In the genomic region with DNA sequence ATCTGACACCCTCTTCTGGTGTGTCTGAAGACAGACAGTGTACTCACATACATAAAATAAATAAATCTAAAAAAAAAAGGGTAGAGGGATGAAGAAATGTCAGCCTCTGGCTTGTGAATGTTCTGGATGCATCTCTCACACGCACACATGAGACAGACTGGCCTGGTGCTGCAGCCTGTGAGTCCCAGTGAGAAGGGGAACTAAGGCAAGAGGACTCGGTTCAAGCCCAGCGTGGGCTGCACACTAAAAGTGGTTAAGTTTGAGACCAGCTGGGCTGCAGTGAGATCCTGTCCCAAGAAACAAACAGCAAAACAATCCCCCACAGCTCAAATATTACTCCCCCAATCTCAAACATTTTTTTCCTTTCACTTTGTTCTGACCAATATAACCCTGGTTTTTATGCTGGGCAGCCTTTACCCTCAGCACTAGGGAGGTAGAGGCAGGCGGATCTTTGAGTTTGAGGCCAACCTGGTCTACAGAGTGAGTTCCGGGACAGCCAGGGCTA, we compare ENCODE assay signal across 15 mouse cellular contexts. TPM values are rescaled to one million over a fixed set of nuclear protein-coding genes. Genes with fewer than 3 reads are reported as not detected.
A peak's percentile ranks its signal among the peaks of the same experiment; 100 is the strongest.
DNase-seq lines count a peak whose midpoint lies in the region; ATAC-seq and TF ChIP-seq lines count a peak whose summit lies in the region.
"Had no signal": no experiment of that assay in that cellular context is flagged by ENCODE, and none has a peak within 500 bp of the region (broad histone marks: within the 10 kb centered on the region; RNA-seq: fewer than 3 reads in every experiment).

No protein-coding gene starts in this region.

- no peak for TF ChIP-seq CTCF in forebrain, postnatal 0 days (IDR thresholded peaks at IDR 0.05; ENCODE audit: low read depth)
- TF ChIP-seq CTCF in stomach, postnatal 0 days (IDR thresholded peaks at IDR 0.05; ENCODE audit: low read depth), result no peak

- no peaks in the 10 kb centered on the region for H3K9me3 ChIP-seq in forebrain, embryonic 11.5 days (ENCODE audit: control insufficient read depth, low read length)
- no peaks in the 10 kb centered on the region for H3K9me3 ChIP-seq in forebrain, postnatal 0 days (ENCODE audit: low read length)
- no peaks in the 10 kb centered on the region for H3K9me3 ChIP-seq in neural tube, embryonic 15.5 days (replicated peaks)
- no peaks in the 10 kb centered on the region for H3K9me3 ChIP-seq in stomach, postnatal 0 days (ENCODE audit: control insufficient read depth, low read length)
- H3K9me3 ChIP-seq: limb, embryonic 15.5 days; midbrain, embryonic 15.5 days had no signal

- H3K4me1 ChIP-seq in forebrain, embryonic 11.5 days (replicated peaks; ENCODE audit: control insufficient read depth, insufficient read depth, low read length), result peaks cover 5% of the 10 kb centered on the region; the same call in 1 of the 2 replicates
- no peaks in the 10 kb centered on the region for H3K4me1 ChIP-seq in forebrain, postnatal 0 days (ENCODE audit: insufficient read depth)
- H3K4me1 ChIP-seq in neural tube, embryonic 15.5 days, result peaks cover 21% of the 10 kb centered on the region
- no peaks in the 10 kb centered on the region; the same call in 1 of the 2 replicates for H3K4me1 ChIP-seq in stomach, postnatal 0 days (replicated peaks; ENCODE audit: control insufficient read depth, insufficient read depth)

- no peak for TF ChIP-seq EP300 in stomach, postnatal 0 days (optimal IDR thresholded peaks at IDR 0.05)

- WGBS in forebrain, embryonic 11.5 days, result 91% methylated on average over 5 of the region's 5 CpGs
- WGBS in forebrain, postnatal 0 days, result 94% methylated on average over 5 of the region's 5 CpGs
- WGBS in neural tube, embryonic 15.5 days, result 91% methylated on average over 5 of the region's 5 CpGs
- 90% methylated on average over 5 of the region's 5 CpGs for WGBS in stomach, postnatal 0 days

- H3K9ac ChIP-seq in forebrain, embryonic 11.5 days (ENCODE audit: low read length), result no peak overlapping the region
- no peak overlapping the region for H3K9ac ChIP-seq in forebrain, postnatal 0 days
- no peak overlapping the region for H3K9ac ChIP-seq in neural tube, embryonic 15.5 days (replicated peaks)
- H3K9ac ChIP-seq in stomach, postnatal 0 days (ENCODE audit: low read length), result no peak overlapping the region
- H3K9ac ChIP-seq: limb, embryonic 15.5 days; lung, embryonic 14.5 days; midbrain, embryonic 15.5 days had no signal

- no peak for ATAC-seq in forebrain, embryonic 11.5 days (replicated peaks; ENCODE audit: low FRiP score)
- no peak for ATAC-seq in forebrain, postnatal 0 days
- ATAC-seq in neural tube, embryonic 15.5 days (ENCODE audit: low FRiP score), result no peak
- ATAC-seq in stomach, postnatal 0 days (ENCODE audit: low FRiP score, low TSS enrichment), result no peak
- ATAC-seq: forebrain, embryonic 14.5 days; midbrain, embryonic 15.5 days had no signal

- DNase-seq in forebrain, embryonic 11.5 days (ENCODE audit: low spot score), result peak; percentile 48
- no peak for DNase-seq in forebrain, postnatal 0 days
- peak; percentile 1 for DNase-seq in kidney, adult 11 months
- DNase-seq in kidney, postnatal 14 days, result no peak
- DNase-seq in neural tube, embryonic 10.5 days (ENCODE audit: extremely low spot score, low spot score), result peak; percentile 13
- DNase-seq in stomach, postnatal 0 days (ENCODE audit: low spot score), result peak; percentile 13
- DNase-seq in adrenal gland, postnatal 25 days, result no peak
- DNase-seq: adrenal gland, adult 2 months; heart, adult 18-20 months; lung, embryonic 14.5 days; thymus, postnatal 25 days had no signal

- no peaks in the 10 kb centered on the region for H3K27me3 ChIP-seq in forebrain, embryonic 11.5 days (ENCODE audit: control insufficient read depth, insufficient read depth, low read length)
- no peaks in the 10 kb centered on the region for H3K27me3 ChIP-seq in forebrain, postnatal 0 days (ENCODE audit: insufficient read depth, low read length)
- H3K27me3 ChIP-seq in neural tube, embryonic 15.5 days (replicated peaks), result no peaks in the 10 kb centered on the region
- H3K27me3 ChIP-seq in stomach, postnatal 0 days (ENCODE audit: control insufficient read depth, insufficient read depth, low read length), result no peaks in the 10 kb centered on the region
- H3K27me3 ChIP-seq: limb, embryonic 15.5 days; midbrain, embryonic 15.5 days had no signal

- H3K4me3 ChIP-seq in forebrain, embryonic 11.5 days (ENCODE audit: low read depth, low read length), result no peak overlapping the region
- no peak overlapping the region for H3K4me3 ChIP-seq in forebrain, postnatal 0 days (ENCODE audit: low read depth, low read length)
- H3K4me3 ChIP-seq in neural tube, embryonic 15.5 days (replicated peaks), result no peak overlapping the region
- no peak overlapping the region for H3K4me3 ChIP-seq in stomach, postnatal 0 days (ENCODE audit: low read depth, low read length)
- H3K4me3 ChIP-seq: limb, embryonic 15.5 days; midbrain, embryonic 15.5 days had no signal

- peaks cover 5% of the 10 kb centered on the region; the same call in 1 of the 2 replicates for H3K36me3 ChIP-seq in forebrain, embryonic 11.5 days (ENCODE audit: control insufficient read depth, insufficient read depth, low read length)
- peaks cover 15% of the 10 kb centered on the region for H3K36me3 ChIP-seq in forebrain, postnatal 0 days (ENCODE audit: insufficient read depth)
- peaks cover 6% of the 10 kb centered on the region for H3K36me3 ChIP-seq in neural tube, embryonic 15.5 days
- peaks cover 5% of the 10 kb centered on the region for H3K36me3 ChIP-seq in stomach, postnatal 0 days (ENCODE audit: control insufficient read depth, insufficient read depth, low read length)

- H3K27ac ChIP-seq in forebrain, embryonic 11.5 days (ENCODE audit: low read depth, low read length), result no peak overlapping the region
- no peak overlapping the region for H3K27ac ChIP-seq in forebrain, postnatal 0 days (ENCODE audit: low read depth, low read length)
- H3K27ac ChIP-seq in neural tube, embryonic 15.5 days (replicated peaks), result no peak overlapping the region
- no peak overlapping the region for H3K27ac ChIP-seq in stomach, postnatal 0 days (replicated peaks)
- H3K27ac ChIP-seq: limb, embryonic 15.5 days had no signal

- H3K4me2 ChIP-seq in forebrain, embryonic 11.5 days (ENCODE audit: low read depth, low read length, severe bottlenecking), result no peak overlapping the region
- no peak overlapping the region for H3K4me2 ChIP-seq in forebrain, postnatal 0 days (ENCODE audit: low read depth)
- H3K4me2 ChIP-seq in neural tube, embryonic 15.5 days, result no peak overlapping the region
- H3K4me2 ChIP-seq in stomach, postnatal 0 days (replicated peaks; ENCODE audit: low read depth), result no peak overlapping the region
- H3K4me2 ChIP-seq: limb, embryonic 15.5 days; lung, embryonic 14.5 days had no signal

RNA-seq across cellular contexts. Expression of a gene that starts 5.6 kb away (rescaled TPM):
- polyA plus RNA-seq in forebrain, embryonic 11.5 days (2014; fragmentation: Nextera tagmentation; extraction: Ambion mirVana), result 2,808 and 3,088 TPM in 2 replicates
- 2,455 and 2,516 TPM in 2 replicates for total RNA-seq in forebrain, postnatal 0 days (2014; rRNA removed)
- polyA plus RNA-seq in forebrain, postnatal 0 days (2015; fragmentation: Nextera tagmentation; extraction: Ambion mirVana), result 4,096 and 4,381 TPM in 2 replicates
- polyA plus RNA-seq in neural tube, embryonic 15.5 days (2015; fragmentation: Nextera tagmentation; extraction: Ambion mirVana), result 3,602 and 3,776 TPM in 2 replicates
- 2,268 and 2,377 TPM in 2 replicates for polyA plus RNA-seq in stomach, postnatal 0 days (2015; fragmentation: Nextera tagmentation; extraction: Ambion mirVana)
- total RNA-seq in adrenal gland, postnatal 25 days (2021), result 1,036 and 1,352 TPM in 2 replicates

RNA-seq across cellular contexts. Expression of a gene that starts 18.6 kb away (rescaled TPM):
- 1.0 TPM in 1 of 2 replicates, not detected in the other for polyA plus RNA-seq in forebrain, embryonic 11.5 days (2014; fragmentation: Nextera tagmentation; extraction: Ambion mirVana)
- total RNA-seq in forebrain, postnatal 0 days (2014; rRNA removed), result 0.29 TPM in 1 of 2 replicates, not detected in the other
- polyA plus RNA-seq in forebrain, postnatal 0 days (2015; fragmentation: Nextera tagmentation; extraction: Ambion mirVana), result 1.9 and 2.0 TPM in 2 replicates
- polyA plus RNA-seq in neural tube, embryonic 15.5 days (2015; fragmentation: Nextera tagmentation; extraction: Ambion mirVana), result 0.64 and 1.4 TPM in 2 replicates
- polyA plus RNA-seq in stomach, postnatal 0 days (2015; fragmentation: Nextera tagmentation; extraction: Ambion mirVana), result 0.41 and 0.47 TPM in 2 replicates
- 0.79 TPM in 1 of 2 replicates, not detected in the other for total RNA-seq in adrenal gland, postnatal 25 days (2021)
- total RNA-seq: heart, adult 18-20 months had no signal

RNA-seq across cellular contexts. Expression of a gene that starts 35.9 kb away (rescaled TPM):
- polyA plus RNA-seq in forebrain, embryonic 11.5 days (2014; fragmentation: Nextera tagmentation; extraction: Ambion mirVana), result 33.8 and 39.8 TPM in 2 replicates
- 107 and 132 TPM in 2 replicates for total RNA-seq in forebrain, postnatal 0 days (2014; rRNA removed)
- 73.4 and 97.8 TPM in 2 replicates for polyA plus RNA-seq in forebrain, postnatal 0 days (2015; fragmentation: Nextera tagmentation; extraction: Ambion mirVana)
- polyA plus RNA-seq in neural tube, embryonic 15.5 days (2015; fragmentation: Nextera tagmentation; extraction: Ambion mirVana), result 71.6 and 81.5 TPM in 2 replicates
- polyA plus RNA-seq in stomach, postnatal 0 days (2015; fragmentation: Nextera tagmentation; extraction: Ambion mirVana), result 14.3 and 15.3 TPM in 2 replicates
- 35.8 and 55.1 TPM in 2 replicates for total RNA-seq in adrenal gland, postnatal 25 days (2021)

Comparison
In these comparisons a context has a peak if more than half of its experiments do, and no peak if none do; other contexts are left out.
1. DNase-seq: peak in forebrain, embryonic 11.5 days (single experiment), kidney, adult 11 months (single experiment), neural tube, embryonic 10.5 days (single experiment) and stomach, postnatal 0 days (single experiment); none in forebrain, postnatal 0 days (single experiment), kidney, postnatal 14 days (single experiment) and adrenal gland, postnatal 25 days (single experiment).